Mouse (Mus musculus): ENCODE results near the gene Mpdu1. TPM values are rescaled to one million over a fixed set of nuclear protein-coding genes. Genes with fewer than 3 reads are reported as not detected.
"Not testable (repeated sequence)": the region's sequence is repeated elsewhere in the genome, so short reads cannot be mapped to it uniquely, and the experiment has no call there.

The Mpdu1 gene
- polyA plus RNA-seq (2017; shearing (Covaris generic)), result 10 to 100 TPM; 34.8 to 85.1 TPM

DNA sequence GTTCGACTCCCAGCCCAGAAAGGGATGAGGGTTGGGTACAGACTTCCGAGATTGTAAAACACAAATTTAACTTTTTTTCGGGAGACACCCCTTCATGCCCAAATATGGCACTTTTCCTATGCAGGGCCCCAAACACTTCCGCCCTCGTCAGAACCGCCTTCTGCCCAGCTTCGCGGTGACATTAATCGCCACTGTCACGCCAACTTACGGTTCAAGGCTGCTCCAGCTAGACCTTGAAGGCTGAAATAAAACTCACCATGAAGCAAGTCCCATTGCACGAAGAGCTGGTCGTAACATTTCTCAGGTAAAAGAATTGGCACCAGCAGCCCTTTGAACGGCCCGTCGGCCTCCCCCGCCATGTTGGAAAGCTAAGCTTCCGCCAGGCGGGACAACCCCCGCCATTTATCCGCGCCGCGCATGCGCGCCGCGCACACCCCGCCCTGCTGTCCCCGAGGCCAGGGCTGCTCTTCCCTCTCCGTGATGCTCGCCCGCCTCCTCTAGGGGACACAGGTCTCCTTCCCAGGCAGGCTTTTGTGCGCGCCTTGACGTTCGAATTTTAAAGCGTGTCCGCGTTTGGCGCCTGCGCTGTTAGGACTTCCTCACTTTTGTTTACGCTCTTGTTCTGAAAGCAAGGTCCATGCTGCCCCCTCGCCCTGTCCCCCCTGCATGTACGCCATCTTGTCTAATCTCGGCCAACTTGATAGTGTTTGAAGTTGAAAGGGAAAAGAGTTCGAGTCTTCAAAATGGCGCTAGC is at the start of gene Mpdu1:
Gene Mpdu1, minus strand, starts transcription at position 430 of the 754 bp plus-strand sequence.
- ATAC-seq, result peak; percentile 89

DNA sequence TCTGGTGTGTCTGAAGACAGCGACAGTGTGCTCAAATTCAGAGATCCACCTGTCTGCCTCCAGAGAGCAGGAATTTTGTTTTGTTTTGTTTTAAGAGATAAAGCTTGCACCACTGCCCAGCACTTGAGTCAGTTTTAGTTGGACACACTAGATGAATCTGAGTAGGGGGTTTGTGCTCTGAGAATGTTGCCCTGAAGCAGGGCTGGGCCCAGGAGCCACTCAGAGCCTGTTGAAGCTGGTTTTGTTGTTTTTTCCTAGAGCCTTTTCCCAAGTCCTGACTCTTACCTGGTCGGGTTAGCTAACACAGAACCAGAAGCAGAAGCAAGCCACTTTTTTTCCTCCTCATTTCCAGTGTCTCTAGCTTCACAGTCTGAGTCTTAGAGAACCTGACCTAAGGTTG is 48.6 kb upstream of the Mpdu1 start:
- ATAC-seq, result no peak

DNA sequence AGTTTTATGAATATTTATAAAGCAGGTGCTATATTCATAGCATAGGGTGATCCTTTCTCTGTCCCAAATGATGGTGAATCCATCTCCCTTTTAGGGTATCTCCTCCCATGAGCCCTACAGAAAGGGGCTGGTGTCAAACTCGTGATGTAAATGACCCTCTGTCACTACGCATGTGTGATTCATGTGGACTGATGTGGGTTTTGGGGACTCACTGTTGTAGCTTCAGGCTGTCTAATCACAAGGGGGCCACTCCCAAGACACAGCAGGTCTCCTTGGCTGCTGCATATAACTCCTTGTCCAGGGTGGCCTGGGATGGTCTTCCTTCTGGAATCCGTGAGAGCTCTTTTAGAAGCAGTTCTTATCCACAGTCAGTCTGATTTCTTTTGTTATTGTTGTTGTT is 48.0 kb upstream of the Mpdu1 start:
- no peak for ATAC-seq

DNA sequence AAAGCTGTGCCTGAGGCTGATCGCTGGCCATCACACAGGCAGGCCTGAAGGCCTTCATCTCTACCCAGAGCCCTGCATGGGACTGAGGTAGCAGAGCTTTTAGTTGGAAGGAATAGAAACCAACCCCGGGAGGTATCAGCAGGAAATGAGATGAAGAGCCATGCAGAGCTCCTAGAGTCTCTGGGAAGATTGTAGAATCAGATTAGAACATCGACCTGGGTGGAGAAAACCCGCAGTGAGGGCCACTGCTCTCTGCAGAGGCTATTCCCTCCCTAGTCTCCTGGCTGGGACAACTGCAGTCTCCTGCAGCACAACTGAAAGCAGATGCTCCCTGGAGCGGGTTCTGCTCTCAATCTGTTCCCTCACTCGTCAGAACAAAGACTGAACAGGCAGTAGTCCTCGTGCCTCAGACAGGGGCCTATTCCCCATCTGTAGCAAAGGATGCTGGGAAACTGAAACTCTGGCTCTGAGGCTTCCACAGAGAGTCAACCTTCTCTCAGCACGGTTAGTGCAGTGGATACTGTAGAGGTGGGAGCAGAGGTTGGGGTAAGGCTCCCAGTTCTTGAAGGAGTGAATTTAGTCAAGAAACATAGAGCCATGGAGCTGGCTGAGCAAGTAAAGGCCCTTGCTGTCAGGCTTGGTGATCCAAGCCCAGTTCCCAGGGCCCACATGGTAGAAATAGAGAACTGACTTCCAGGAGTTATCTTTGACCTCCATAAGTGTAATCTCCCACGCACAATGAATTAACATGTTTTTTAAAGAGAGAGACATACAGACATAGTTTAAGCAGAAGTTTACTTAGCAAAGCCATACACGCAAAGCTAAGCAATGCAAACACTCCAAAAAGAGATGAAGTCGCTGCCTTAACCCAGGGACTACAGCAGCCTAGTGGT is 47.4 kb upstream of the Mpdu1 start:
- ATAC-seq, result no peak

DNA sequence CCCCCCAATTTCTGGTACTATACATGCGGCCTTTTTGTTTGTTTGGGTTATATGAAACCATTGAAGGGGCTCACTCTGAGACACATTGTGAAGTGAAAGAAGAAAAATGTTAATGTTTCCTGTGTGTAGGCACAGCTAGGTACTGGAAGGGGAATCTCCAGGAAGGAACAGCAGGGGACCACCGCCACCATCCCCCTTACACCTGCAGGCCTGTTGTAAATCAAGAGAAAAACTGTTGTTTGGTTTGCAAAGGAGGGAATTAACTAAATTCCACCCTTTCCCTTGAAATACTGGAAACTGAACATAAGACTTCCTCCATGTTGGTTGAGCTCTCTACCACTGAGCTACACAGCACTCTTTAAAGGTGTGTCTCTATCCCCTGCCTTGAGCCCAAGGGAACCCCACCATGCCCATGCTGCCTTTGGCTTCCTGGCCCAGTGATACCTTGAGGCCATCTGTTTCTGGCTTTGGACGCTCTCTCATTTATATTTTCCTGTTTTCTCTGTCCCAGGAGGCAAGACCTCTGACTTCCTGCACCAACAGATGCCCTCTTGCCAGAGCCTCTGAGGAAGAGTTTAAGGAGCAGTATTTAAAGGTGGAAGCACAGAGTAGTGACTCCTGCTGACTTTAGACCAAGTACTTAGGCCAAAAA is 46.3 kb upstream of the Mpdu1 start:
- ATAC-seq, result no peak

DNA sequence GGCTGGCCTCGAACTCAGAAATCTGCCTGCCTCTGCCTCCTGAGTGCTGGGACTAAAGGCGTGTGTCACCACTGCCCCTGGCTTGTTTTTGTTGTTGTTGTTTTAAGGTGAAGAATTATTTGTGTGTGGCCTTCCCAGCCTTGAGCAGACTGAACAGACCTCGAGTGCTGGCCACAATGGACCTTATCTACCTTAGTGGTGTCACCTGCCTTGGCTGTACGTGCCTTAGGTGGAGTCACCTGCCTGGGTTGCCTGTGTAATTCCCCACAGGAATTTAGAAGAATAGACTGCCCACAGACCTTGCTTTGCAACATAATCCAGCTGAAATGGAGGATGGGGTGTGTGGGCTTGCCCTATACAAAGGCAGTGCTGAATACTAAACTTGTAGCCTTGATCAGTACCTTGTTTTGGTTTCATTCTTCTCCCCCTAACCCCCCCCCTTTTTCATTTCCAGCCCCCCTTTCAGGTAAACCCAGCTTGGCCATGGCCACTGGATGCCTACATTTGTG is 45.5 kb upstream of the Mpdu1 start:
- ATAC-seq, result no peak

DNA sequence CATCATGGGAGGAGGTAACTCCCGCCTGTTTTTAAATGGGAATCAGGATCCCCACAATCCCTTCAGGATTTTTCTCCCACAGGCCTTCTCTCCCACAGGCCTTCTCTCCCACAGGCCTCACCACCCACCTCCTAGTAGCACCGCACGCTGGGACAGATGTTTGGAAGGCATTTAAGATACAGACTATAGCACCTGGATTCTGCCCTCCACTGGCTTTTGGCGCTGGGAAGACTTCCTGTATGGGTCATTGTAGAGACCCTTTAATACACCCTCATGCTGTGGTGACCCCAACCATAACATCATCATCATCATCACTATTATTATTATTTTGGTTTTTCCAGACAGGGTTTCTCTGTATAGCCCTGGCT is 45.0 kb upstream of the Mpdu1 start:
- ATAC-seq, result no peak

DNA sequence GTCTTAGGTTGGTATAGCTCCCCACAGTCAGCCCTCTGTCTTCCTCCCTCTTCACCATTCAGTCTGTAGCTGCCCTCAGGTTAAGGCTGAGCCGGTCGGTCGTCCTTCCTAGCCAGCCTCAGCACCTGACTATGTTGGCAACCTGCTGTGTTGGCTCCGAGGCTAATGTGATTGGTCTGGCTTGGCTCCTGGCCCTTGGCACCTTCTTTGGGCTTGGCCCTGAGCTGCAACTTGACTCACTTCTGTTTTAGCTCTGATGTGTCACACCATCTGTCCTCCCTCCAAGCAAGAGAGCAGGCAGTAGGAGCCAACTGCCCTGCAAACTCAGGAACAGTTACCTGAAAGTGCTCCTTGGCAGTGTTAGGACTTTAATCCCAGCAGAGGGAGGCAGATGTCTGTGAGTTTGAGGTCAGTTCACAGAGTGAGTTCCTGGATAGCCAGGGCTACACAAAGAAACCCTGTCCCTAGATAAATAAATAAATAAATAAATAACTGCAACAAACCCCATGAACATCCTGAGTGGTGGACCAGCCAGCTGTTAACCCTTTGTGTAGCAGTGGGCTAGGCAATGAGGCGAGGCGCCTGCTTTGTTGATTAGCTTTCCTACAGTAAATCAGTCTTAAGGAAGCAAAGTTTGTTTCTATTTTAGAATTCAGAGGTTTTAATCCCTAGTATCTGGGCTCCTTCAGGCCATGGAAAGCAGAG is 44.5 kb upstream of the Mpdu1 start:
- no peak for ATAC-seq

DNA sequence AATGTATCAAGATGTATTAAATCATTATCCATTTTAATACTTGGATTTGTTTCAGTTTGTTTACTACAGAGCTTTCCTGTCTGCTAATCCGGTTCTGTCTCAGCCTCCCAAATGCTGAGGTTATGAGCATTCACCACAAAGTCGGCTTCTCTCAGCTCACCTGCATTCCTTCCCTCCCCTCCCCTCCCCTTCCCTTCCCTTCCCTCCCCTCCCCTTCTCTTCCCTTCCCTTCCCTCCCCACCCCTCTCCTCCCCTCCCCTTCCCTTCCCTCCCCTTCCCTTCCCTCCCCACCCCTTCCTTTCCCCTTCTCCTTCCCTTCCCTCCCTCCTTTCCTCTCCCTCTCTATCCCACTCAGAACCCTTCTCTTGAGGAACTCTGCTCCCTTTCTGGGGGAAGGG is 42.2 kb upstream of the Mpdu1 start:
- no peak for ATAC-seq

DNA sequence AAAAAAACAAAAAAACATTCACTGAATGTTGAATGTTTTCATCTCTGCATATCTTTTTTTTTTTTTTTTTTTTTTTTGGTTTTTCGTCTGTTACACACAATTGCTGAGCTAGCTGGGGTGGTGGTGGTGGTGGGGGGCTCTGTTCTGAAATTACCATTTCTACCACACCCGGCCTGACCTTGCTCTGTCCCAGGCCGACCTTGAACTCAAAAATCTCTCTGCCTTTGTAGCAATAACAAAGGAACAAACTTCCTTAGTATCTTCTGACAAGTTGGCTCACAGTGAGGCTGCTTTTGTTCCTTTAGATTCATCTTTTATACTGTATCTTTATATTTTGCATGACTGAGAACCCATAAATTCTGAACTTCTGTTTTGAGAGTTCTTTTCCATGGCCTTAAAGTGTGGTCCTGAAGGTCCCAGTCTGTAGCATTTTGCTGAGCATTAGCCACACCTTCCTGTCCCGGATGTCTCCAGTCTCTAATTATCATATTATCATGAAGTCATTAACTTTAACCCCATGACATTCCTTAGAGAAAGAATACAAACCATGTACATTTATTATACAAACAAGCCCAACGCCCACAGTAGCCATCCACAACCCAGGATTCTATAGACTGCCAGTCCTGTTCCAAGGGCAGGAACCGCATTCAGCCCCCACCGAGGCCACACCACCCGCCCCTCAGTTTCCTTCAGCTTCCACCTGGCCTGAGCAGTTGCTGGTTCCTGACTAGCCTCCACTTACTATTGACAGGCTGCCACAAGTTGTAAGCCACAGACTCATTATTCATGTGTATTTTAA is 41.6 kb upstream of the Mpdu1 start:
- ATAC-seq, result no peak

DNA sequence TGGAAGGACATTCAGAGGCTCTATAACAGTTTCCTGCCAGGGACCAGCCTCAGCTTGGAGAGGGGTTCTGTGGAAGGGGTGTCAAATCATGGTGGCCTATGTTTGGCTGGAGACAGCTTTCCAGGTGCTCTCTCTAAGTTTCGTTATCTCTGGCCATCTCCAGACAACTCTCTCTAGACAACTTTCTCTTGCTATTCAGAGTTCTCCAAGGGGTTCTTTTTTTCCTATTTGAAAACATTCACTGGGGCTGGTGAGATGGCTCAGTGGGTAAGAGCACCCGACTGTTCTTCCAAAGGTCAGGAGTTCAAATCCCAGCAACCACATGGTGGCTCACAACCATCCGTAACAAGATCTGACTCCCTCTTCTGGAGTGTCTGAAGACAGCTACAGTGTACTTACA is 40.9 kb upstream of the Mpdu1 start:
- not testable (repeated sequence) for ATAC-seq

DNA sequence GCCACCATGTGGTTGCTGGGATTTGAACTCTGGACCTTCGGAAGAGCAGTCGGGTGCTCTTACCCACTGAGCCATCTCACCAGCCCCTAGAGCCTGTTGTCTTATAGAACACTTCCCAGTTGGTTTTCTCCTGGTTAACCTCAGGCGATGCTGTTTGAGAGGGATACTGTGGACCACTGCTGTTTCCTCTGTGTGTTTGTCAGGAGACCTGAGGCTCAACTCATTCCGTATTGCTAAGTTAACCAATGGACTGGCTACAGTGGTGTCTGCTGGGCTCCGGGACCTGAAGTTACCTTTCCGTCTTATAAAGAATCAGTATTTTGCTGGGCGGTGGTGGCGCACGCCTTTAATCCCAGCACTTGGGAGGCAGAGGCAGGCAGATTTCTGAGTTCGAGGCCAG is 40.4 kb upstream of the Mpdu1 start:
- not testable (repeated sequence) for ATAC-seq

DNA sequence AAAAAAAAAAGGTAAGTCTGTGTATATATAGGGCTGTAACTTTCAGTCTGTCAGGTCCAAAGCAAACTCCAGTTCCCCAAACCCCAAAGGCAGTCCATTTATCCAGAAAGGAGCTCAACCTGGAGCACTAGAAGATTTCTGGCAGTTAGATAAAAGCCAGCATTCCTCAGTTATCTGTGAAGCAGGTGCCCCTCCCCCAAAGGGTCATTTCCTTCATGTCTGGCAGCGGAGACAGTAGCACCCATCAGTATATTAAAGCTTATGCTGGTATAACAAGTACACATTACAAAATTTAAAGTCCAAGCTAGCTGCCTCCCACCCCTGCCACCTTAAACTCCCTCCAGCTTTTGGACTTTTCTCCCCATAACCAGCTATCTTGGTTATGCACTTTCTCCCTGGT is 37.2 kb upstream of the Mpdu1 start:
- ATAC-seq, result no peak

DNA sequence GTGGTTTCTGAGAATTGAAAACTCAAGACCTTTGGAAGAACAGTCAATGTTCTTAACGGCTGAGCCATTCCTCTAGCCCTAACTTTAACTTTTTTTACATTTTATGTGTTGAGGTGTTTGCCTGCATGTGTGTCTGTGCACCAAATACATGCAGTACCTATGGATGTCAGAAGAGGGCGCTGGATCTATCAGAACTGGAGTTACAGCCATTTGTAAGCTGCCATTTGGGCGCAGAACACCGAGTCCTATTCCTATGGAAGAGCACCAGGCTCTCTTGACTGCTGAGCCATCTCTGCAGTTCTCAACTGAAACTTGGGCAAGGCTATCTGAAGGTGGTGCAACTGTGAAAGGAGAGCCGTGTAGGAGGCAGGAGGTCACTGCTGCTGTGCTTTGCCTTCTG is 36.1 kb upstream of the Mpdu1 start:
- no peak for ATAC-seq

DNA sequence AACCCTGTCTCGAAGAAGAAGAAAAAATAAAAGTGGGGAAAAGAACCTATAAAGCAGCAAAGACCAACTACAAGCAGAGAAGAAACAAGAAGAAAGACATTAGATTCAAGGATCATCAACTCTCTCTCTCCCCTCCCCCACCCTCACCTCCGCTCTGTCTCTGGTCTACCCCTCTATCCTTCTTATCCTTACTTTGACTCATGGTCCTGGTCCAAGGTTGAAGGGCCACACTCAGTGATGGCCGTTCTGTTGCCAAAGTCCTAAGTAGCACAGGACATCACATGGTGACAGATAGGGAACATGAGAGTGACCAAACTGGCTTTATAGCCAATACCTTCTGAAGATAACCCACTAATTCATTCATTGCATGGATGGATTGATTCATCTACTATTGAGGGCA is 35.0 kb upstream of the Mpdu1 start:
- no peak for ATAC-seq

DNA sequence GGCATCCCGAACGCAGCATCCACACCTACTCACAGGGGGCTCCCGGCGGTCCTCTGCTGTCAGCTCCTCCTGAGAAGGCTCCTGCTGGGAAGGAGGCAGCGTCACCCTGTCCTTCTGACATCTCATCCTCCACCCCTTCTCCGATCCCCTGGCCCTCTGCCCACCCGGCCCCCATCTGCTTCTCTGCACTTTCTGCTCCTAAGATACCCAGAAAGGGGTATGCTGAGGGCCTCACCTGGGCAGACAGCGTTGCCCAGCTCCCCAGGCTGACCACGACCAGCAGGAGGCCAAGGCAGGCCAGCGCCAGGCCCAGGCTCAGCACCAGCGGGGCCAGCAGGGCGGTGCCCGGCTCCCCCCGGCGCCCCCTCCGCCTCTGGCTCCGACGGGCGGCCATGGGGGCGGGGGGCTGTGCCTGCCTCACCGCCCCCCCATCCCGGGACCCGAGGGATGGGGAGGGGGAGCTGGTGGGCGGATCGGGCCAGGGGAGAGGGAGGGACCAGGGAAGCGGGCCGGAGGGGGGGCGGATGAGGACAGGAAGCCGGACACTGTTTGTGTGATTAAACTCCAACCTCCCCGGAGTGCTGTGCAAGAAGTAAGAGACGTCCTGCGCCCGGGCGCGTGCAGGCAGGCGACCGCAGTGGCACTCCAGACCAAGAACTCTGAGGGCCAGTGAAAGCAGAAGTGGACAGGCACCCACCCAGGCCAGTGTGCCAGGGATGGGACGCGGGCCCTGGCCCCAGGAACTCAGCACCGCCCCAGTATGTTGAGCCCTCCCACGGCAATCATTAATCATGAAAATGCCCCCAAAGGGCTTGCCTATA is 33.1 kb upstream of the Mpdu1 start, which contains the start of the genes Tnfsf12 and Tnfsfm13:
Gene Tnfsf12, minus strand, starts transcription at position 489 of the 821 bp plus-strand sequence.
Gene Tnfsfm13, minus strand, starts transcription at position 738 of the 821 bp plus-strand sequence.
- ATAC-seq, result no peak

DNA sequence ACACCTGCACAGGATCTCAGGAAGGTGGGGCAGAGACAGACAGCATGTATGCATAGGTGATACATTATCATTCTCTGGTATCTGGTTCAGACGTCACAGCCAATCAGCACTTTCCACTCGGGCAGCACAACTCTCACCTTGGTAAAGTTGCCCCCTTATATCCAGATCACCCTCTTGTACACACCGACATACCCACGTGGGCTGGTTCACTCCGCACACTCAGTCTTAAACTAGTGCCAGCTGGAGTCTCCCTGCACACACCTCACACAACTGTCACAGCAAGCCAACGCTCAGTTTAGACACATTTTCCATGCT is 32.6 kb upstream of the Mpdu1 start:
- ATAC-seq, result no peak

DNA sequence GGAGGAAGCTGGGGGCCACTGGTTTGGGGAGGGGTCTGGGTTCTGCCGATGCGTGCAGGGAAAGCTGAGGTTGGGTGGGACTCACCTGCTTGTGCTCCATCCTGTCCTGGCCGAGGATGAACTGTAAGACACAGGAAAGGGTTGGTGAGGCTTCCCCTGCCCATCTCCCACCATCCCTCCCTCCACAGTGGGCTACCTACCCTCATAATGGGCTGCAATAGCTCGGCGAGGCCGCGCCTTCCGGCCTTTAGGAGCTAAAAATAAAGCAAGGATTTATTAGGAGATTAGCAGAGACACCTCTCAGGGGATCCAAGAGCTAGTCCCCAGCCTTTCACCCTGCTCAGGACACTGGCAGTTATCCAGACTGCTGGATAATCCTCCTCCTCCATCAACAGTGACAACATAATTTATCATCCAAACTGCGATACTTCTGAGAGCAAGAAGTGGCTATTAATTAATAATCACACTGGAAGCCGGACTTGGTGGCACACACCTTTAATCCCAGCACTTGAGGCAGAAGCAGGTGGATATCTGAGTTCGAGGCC is 31.1 kb upstream of the Mpdu1 start:
- no peak for ATAC-seq

DNA sequence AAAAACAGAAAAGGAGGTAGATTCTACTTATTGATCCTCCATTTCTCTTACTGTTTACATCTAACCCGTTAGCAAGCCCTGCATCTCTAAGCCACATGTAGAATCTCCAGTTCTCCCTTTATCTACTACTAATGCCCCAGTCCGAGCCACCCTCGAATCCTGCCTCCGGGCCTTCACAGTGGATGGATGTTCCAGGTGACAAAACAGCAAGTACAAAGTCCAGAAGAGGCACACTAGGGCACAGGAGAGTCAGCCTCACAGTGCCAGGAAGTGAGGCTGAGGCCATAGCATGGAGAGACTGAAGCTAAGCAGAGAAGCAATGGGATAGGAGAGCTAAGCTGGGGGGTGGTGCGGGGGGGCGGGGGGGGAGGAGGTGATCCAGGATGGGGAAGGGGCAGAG is 30.4 kb upstream of the Mpdu1 start:
- ATAC-seq, result no peak

DNA sequence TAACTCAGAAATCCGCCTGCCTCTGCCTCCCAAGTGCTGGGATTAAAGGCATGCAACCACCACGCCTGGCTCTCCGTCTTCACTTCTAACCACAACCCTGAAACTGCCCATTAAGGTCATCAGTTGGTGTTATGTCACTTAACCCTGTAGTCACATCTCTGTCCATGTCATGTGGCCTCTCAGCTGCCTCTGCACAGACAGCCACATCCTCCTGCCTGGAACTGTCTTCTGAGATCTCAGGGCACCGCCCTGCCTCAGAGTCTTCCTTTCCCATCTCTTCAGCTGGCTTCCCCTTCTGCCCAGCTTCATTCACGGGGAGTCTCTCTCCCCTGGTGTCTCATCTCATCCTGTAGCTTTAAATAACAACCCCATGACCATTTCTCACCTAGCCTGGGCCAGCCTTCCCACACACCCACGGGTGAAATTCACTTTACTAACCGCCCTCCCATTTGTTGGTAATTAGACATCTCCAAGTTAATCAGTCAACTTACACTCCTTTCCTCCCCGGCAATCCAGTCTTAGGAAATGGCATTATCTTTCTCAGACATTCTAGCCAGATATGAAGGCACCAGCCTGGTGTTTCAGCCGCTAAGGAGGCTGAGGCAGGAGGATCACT is 29.9 kb upstream of the Mpdu1 start:
- no peak for ATAC-seq
